Mouse (Mus musculus): ENCODE measurements around the gene Cacna1c.

DNA sequence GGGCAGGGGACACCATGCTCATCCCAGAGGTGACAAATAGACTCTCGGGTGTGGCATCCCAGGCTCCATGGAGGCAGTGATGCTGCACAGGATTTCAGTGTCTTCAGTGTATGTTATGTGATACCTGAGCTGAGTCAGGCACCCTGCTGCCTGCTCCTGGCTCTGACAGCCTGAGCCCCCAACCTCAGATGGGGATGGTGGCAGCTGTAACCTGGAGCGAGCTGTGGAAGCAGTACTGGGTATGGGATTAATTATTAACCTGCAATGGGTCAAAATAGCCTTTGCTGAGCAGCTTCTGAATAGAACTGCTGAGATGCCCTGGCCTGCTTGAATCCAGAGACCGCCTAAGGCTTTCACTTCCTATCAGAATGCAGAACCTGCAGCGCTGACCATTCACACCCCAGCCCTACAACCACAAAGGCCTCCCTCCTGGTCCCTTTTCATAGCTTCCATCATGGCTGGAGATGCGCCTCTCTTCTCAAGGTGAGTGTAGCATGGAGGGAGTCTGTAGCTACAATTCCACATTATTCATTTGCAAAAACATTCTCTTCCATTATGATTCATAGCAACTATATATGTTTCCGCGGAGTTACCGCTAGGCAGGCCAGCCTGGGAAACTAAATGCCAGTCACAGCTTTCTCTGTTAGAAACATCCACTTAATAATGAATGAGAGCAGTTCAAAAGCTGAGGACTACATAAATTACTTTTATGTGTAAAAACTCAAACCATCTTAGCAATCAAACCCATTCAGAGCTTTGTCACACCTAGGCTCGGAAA is 206.0 kb downstream of the Cacna1c start:
- TF ChIP-seq HCFC1 (IDR thresholded peaks at IDR 0.05; ENCODE audit: borderline replicate concordance, insufficient read depth, low read length) (no peak), ZNF384 (IDR thresholded peaks at IDR 0.05; ENCODE audit: low read depth, low read length) (no peak)
